16 mouse cellular contexts compared by ENCODE assay signal in genomic region chr11:55315966-55316365, GRCm38 (mm10). TPM values are rescaled to one million over a fixed set of nuclear protein-coding genes. Genes with fewer than 3 reads are reported as not detected.
"Had no signal": no experiment of that assay in that cellular context is flagged by ENCODE, and none has a peak within 500 bp of the region (broad histone marks: within the 10 kb centered on the region; RNA-seq: fewer than 3 reads in every experiment).

No protein-coding gene starts in this region.

- H3K4me2 ChIP-seq: limb, embryonic 15.5 days; liver, embryonic 12.5 days; lung, embryonic 15.5 days; midbrain, embryonic 12.5 days had no signal

- H3K27me3 ChIP-seq: lung, embryonic 15.5 days had no signal

- DNase-seq: kidney, adult 11 months; kidney, adult 9 months; kidney, postnatal 36 days; layer of hippocampus, adult 9-11 months; layer of hippocampus, postnatal 36 days; right cerebral cortex, postnatal 14 days; thymus, adult 18-20 months; thymus, postnatal 25 days had no signal

- ATAC-seq: liver, embryonic 12.5 days; midbrain, embryonic 16.5 days had no signal

- H3K9me3 ChIP-seq: limb, embryonic 15.5 days; liver, embryonic 12.5 days; lung, embryonic 15.5 days; midbrain, embryonic 12.5 days had no signal

- H3K4me1 ChIP-seq: liver, embryonic 12.5 days; midbrain, embryonic 12.5 days had no signal

- H3K36me3 ChIP-seq: limb, embryonic 15.5 days; liver, embryonic 12.5 days; lung, embryonic 15.5 days; midbrain, embryonic 12.5 days had no signal

- H3K9ac ChIP-seq: limb, embryonic 15.5 days; liver, embryonic 12.5 days; lung, embryonic 15.5 days; midbrain, embryonic 12.5 days had no signal

- H3K4me3 ChIP-seq: limb, embryonic 15.5 days; liver, embryonic 12.5 days; lung, embryonic 15.5 days; midbrain, embryonic 12.5 days had no signal

- H3K27ac ChIP-seq: kidney, postnatal 0 days; limb, embryonic 15.5 days; liver, embryonic 12.5 days; lung, embryonic 15.5 days; midbrain, embryonic 12.5 days had no signal

RNA-seq across cellular contexts. Expression of gene Fat2, which starts 20.4 kb away (rescaled TPM):
- polyA plus RNA-seq: liver, embryonic 12.5 days; liver, embryonic 16.5 days; neural tube, embryonic 14.5 days had no signal
